Mouse (Mus musculus) C2C12 (cell line): Measurements from ENCODE around the gene Dbh. TPM values are rescaled to one million over a fixed set of nuclear protein-coding genes. Genes with fewer than 3 reads are reported as not detected.

Experiments
- H3K27me3 ChIP-seq: one replicate; pipeline ENCODE4 v1.6.1; 2011; ENCODE audit not compliant: control insufficient read depth, insufficient read depth, insufficient read length
- H3K36me3 ChIP-seq: one replicate; pipeline ENCODE4 v1.6.1; 2011; ENCODE audit not compliant: control insufficient read depth, insufficient read depth
- H3K4me3 ChIP-seq: one replicate; pipeline ENCODE4 v1.5.1; 2011; ENCODE audit warnings: mild to moderate bottlenecking, control low read depth; ENCODE audit not compliant: poor library complexity, insufficient read depth, severe bottlenecking
- H3K79me2 ChIP-seq: one replicate; pipeline ENCODE4 v1.6.1; 2011; ENCODE audit not compliant: control insufficient read depth, insufficient read depth
- H3K79me3 ChIP-seq: one replicate; pipeline ENCODE4 v1.6.1; 2011; ENCODE audit warnings: low read depth, control low read depth
- H3ac ChIP-seq: one replicate; pipeline ENCODE3; 2011; ENCODE audit warnings: low read depth; ENCODE audit not compliant: control insufficient read depth, insufficient read length
- CEBPB ChIP-seq: IDR thresholded peaks from one replicate; pipeline ENCODE4 v1.6.1; 2011; ENCODE audit warnings: low read depth, mild to moderate bottlenecking, control low read depth, moderate library complexity
- CTCF ChIP-seq: IDR thresholded peaks from one replicate; pipeline ENCODE4 v1.5.1; 2011; ENCODE audit not compliant: control insufficient read depth, insufficient read depth, insufficient read length
- FOSL1 ChIP-seq: IDR thresholded peaks from one replicate; pipeline ENCODE4 v1.8.0; 2011; ENCODE audit warnings: mild to moderate bottlenecking, low read length; ENCODE audit not compliant: poor library complexity, insufficient read depth, severe bottlenecking
- MAX ChIP-seq: IDR thresholded peaks from one replicate; pipeline ENCODE4 v1.6.1; 2011; ENCODE audit warnings: mild to moderate bottlenecking, control low read depth
- MYOD1 ChIP-seq: IDR thresholded peaks from one replicate; pipeline ENCODE4 v1.6.1; 2011; ENCODE audit warnings: low read depth; ENCODE audit not compliant: control insufficient read depth, insufficient read length
- MYOG ChIP-seq: IDR thresholded peaks from one replicate; pipeline ENCODE4 v1.6.1; 2011; ENCODE audit not compliant: control insufficient read depth, insufficient read length; ENCODE audit errors: extremely low read depth
- USF1 ChIP-seq: IDR thresholded peaks from one replicate; pipeline ENCODE4 v1.6.1; 2011; ENCODE audit warnings: low read depth, mild to moderate bottlenecking, control low read depth, moderate library complexity
- polyA plus RNA-seq: library from polyadenylated mRNA; unstranded; fragments of >200 nt; fragmentation: generic; extraction: Trizol; gene quantifications from one replicate; pipeline ENCODE4 v1.2.1, GENCODE M21; 2012; ENCODE audit warnings: missing spikeins

Dbh gene
- polyA plus RNA-seq, 1 experiment: 0.06 TPM

DNA sequence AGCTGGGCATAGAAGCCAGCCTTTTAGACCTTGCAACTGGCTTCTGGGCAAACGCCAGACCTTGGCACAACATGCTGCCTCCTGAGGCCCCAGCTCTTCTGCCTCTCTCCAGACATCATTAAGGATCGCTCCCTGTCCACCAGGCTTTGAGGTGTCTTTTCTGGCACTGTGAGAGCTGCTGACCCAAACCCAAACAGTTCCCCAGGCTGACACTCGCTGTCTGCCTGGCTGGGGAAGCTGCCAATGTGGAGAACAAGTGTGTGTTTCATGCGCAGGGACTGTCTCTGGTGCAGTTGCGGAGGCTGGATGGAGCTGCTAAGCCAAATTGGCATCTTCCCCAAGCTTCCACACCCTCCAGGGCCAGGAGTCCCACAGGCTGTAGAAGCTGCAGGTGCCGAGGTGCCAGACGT lies 58.0 kb downstream of the Dbh start:
- Histone ChIP-seq H3K4me3 (no peak overlapping the region), H3K79me3 (no peaks in the 10 kb centered on the region), H3K79me2 (no peaks in the 10 kb centered on the region), H3K27me3 (no peaks in the 10 kb centered on the region), H3ac (no peak overlapping the region), H3K36me3 (no peaks in the 10 kb centered on the region)
- TF ChIP-seq CTCF: no peak
- no peak for TF ChIP-seq MAX

DNA sequence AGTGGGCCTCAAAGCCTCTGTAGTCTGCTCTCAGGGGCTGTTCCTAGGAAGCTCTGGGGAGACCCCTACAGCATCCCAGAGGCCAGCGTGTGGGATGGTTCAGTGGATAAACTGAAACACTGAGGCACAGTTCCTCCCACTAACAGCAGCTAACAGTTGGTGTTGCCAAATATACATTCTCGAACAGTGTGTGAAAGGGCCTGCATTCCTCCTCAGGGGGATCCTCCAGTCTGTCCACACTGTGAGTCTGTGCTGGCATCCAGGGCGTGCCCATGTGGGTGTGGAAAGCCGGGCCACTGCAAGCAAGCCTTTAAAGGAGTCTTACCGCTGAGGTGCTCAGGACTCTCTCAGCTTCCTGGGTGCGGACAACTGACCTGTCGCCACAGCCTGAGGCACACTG lies 61.5 kb downstream of the Dbh start:
- no peak for TF ChIP-seq CEBPB
- H3K36me3 ChIP-seq: no peaks in the 10 kb centered on the region
- H3K79me3 ChIP-seq: no peaks in the 10 kb centered on the region

DNA sequence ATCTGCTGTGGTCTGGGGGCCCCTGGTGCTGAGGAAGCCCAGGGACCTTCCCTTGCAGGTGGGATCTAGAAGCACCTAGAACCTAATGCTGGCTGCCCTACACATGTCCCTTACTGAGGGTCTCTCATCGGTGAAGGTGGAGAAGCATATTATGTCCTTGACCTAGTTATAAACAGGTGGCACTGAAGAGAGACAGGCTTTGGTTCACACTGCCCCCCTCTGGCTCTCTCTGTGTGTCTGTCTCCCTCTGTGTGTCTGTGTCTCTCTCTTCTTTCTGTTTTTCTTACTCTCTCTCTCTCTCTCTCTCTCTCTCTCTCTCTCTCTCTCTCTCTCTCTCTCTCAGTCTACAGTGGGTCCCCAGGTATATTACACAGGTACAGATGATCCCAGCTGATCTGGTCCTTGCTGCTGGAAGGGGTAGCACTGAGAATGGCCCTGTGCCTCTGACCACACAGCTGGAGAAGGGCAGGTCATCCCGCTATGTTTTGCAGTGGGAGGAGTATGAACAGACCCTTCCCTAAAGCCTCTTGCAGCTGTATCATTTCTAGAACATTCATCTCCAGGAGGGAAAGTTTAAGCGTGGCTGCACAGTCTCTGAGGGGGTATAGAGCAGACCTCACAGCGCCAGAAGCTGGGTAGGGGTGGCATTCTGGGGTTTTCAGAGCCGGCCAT lies 63.9 kb downstream of the Dbh start:
- Histone ChIP-seq H3K79me3 (no peaks in the 10 kb centered on the region), H3K27me3 (no peaks in the 10 kb centered on the region), H3K4me3 (no peak overlapping the region), H3ac (no peak overlapping the region), H3K36me3 (no peaks in the 10 kb centered on the region), H3K79me2 (no peaks in the 10 kb centered on the region)
- no peak for TF ChIP-seq CEBPB

More for the DNA sequence above, 61.5 kb downstream of the Dbh start:
- no peak overlapping the region for H3K4me3 ChIP-seq
- no peaks in the 10 kb centered on the region for H3K27me3 ChIP-seq
- H3ac ChIP-seq: no peak overlapping the region
- no peaks in the 10 kb centered on the region for H3K79me2 ChIP-seq

DNA sequence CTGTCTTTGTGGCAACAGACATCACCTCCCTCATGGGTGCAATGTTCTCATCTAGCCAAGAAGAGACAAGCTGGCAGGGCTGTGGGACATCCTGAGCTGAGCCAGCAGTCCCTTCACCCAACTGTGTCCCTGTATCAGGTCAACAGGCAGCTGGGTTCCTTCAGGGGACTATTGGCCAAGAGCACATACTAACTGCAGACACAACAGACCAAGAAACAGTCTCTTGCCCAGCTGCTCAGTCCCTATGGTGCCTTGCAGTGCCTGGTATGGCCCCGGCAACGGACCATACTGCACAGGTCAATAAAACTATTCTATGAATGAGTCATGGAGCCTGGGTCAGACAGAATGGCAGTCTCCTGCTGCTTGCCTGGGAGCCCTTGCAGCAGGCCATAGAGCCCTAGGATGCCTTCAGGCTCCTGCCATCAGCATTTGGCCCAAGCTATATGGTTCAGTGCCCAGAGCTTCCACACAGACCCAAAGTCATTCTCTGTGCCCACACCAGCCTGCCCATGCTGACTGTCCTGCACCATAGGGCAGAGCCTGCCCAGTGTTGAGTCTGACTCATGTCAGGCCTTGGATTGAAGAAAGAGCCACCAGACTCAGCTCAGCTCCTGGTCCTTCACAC lies 64.6 kb downstream of the Dbh start:
- Histone ChIP-seq H3K27me3 (no peaks in the 10 kb centered on the region), H3K36me3 (no peaks in the 10 kb centered on the region), H3K4me3 (no peak overlapping the region), H3K79me3 (no peaks in the 10 kb centered on the region), H3K79me2 (no peaks in the 10 kb centered on the region), H3ac (no peak overlapping the region)
- no peak for TF ChIP-seq CEBPB
- TF ChIP-seq MAX: no peak
- no peak for TF ChIP-seq CTCF
- TF ChIP-seq MYOD1: no peak
- no peak for TF ChIP-seq FOSL1
- TF ChIP-seq MYOG: no peak
- TF ChIP-seq USF1: no peak

DNA sequence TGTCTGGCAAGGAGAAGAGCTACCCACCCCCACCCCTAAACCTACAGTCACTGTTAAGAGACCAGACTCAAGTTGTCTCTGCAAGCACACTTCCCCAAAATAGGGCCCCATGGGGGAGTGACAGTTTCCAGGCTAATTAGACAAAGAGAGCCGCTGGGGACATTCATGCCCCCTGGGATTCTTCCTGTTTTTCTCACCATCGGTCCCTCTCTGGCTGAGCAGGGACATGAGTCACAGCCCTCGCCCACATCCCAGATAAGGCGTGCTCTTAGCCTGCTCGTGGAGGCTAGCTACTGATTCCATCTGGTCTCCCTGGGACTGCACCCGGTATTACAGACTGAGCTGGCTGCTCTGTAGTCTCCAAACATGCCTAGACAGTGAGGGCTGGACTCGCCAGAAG lies 67.3 kb downstream of the Dbh start:
- H3K27me3 ChIP-seq: no peaks in the 10 kb centered on the region
- no peak overlapping the region for H3K4me3 ChIP-seq
- H3K79me3 ChIP-seq: no peaks in the 10 kb centered on the region
- no peaks in the 10 kb centered on the region for H3K36me3 ChIP-seq
- TF ChIP-seq MAX (peak; percentile 21), CEBPB (no peak), FOSL1 (peak; percentile 4)
- no peak overlapping the region for H3ac ChIP-seq
- H3K79me2 ChIP-seq: no peaks in the 10 kb centered on the region

Other genes with a start within 250 kb of the Dbh start
- 42.6 TPM for gene Surf2, start 248.9 kb upstream of the Dbh start, polyA plus RNA-seq
- gene Surf1, start 248.7 kb upstream of the Dbh start, polyA plus RNA-seq: 40.8 TPM
- 165 TPM for gene Surf4, start 231.3 kb upstream of the Dbh start, polyA plus RNA-seq
- gene Stkld1, start 231.2 kb upstream of the Dbh start, polyA plus RNA-seq: not detected
- gene Rexo4, start 200.8 kb upstream of the Dbh start, polyA plus RNA-seq: 30.0 TPM
- 0.09 TPM for gene Adamts13, start 191.8 kb upstream of the Dbh start, polyA plus RNA-seq
- 18.4 TPM for gene Cacfd1, start 155.3 kb upstream of the Dbh start, polyA plus RNA-seq
- 0.55 TPM for gene Slc2a6, start 137.2 kb upstream of the Dbh start, polyA plus RNA-seq
- 3.8 TPM for gene Mymk, start 93.1 kb upstream of the Dbh start, polyA plus RNA-seq
- 0.04 TPM for gene Adamtsl2, start 85.9 kb upstream of the Dbh start, polyA plus RNA-seq
- not detected for gene Fam163b, start 22.7 kb upstream of the Dbh start, polyA plus RNA-seq
- 8.7 TPM for gene Sardh, start 83.1 kb downstream of the Dbh start, polyA plus RNA-seq